Mouse (Mus musculus): ENCODE measurements around the gene Kcnj16. TPM values are rescaled to one million over a fixed set of nuclear protein-coding genes. Genes with fewer than 3 reads are reported as not detected.

Kcnj16 gene
- total RNA-seq, 2 experiments from 2014 or later, result 16.9 to 19.5 TPM

GRCm38 (mm10) chr11:111064751-111065527, 97.1 kb downstream of the Kcnj16 start:
- peak overlapping the region; percentile 94 for H3K27ac ChIP-seq

DNA sequence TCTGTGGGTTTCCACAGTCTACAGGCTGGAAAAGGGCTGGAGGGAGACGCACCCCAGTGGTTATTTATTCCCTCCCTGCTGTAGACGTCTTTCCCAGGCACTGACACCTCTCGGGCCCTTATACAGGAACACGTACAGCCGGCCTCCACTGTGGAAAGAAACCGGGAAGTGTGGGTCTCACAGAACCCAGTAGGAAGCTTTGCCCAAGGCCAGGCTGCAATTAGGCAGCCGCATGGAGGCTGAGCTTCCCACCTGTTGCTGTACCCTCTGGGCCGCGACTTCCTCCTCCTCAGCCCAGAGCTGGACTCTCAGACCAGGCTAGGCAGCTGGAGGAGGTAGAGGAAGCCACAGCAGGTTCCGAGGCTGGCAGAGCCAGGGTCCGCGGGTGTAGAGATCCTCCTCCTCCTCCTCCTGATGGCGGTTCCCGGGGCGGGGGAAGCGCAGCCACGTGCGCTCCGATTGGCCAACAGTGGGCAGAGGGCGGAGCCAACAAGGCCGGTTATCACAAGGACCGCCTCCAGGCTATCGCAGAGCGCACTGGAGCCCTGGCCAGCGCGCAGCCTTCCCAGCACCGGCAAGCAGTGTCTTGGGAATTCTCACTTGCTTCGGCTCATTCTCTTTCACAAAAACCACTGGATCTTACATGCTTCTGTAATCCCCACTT, 97.9 kb downstream of the Kcnj16 start, which contains the start of gene Kcnj2:
Kcnj2 (plus strand) TSS at position 530 of the 664 bp plus-strand sequence.
- DNase-seq (ENCODE audit: low spot score in 2 of 2), result peak; percentile 92
- peak; percentile 49 for TF ChIP-seq CTCF (conservative IDR thresholded peaks at IDR 0.05)
- Histone ChIP-seq H3K27ac (peak within 1 kb of the TSS; percentile 94), H3K4me3 (peak within 1 kb of the TSS; percentile 77)

More at GRCm38 (mm10) chr11:111064751-111065527, 97.1 kb downstream of the Kcnj16 start:
- peak; percentile 37 to 46 for DNase-seq (ENCODE audit: low spot score in 2 of 2)
- H3K4me3 ChIP-seq, result peak overlapping the region; percentile 77
- peak; percentile 87 for TF ChIP-seq CTCF (conservative IDR thresholded peaks at IDR 0.05)

DNA sequence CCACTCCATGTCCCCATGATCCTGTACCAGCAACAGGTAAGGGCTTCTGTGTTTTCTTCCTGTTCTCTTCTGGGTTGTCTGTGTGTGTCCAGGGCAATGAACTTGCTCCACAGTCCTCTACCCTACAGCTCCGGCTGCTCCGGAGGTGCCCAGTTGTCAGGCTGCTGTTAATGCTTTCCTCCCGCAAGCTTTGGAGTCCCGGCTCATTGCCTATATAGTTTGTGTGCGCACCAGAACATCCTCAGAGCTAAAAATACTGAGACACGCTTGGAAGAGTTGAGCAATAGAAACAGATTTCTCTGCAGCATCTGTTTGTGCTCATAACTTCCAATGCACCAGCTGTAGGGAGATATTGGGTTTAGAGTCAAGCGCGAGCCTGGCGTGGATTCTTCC, 98.5 kb downstream of the Kcnj16 start:
- Histone ChIP-seq H3K4me3 (peak overlapping the region; percentile 77), H3K27ac (peak overlapping the region; percentile 94)
- TF ChIP-seq CTCF (conservative IDR thresholded peaks at IDR 0.05), result no peak
- peak; percentile 33 to 50 for DNase-seq (ENCODE audit: low spot score in 2 of 2)

- DNase-seq (ENCODE audit: low spot score in 2 of 2), result no peak
- Histone ChIP-seq H3K27ac (peak overlapping the region; percentile 94; the same call in 1 of the 2 replicates), H3K4me3 (peak overlapping the region; percentile 77)
- TF ChIP-seq CTCF (conservative IDR thresholded peaks at IDR 0.05), result no peak
Measured at GRCm38 (mm10) chr11:111067787-111068186, 100.0 kb downstream of the Kcnj16 start.

DNA sequence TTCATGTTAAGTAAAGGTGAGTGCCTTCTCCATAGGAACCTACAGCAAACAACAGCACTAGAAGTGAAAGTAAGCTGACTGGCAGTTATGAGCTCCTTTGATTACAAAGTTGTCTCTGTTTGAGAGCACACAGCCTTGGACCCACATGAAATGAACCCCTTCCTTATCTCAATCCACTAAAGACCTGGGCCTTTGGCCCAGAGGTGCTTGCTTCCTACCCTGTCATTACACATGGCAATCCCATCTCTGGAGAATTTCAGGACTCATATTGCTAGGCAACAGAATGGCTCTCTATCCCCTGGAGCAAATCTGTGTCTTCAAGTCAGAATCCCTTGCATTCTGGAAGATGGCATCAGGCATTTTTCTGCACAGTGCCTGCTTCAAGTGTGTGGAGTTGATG, 102.6 kb downstream of the Kcnj16 start:
- Histone ChIP-seq H3K4me3 (no peak overlapping the region), H3K27ac (peak overlapping the region; percentile 10; the same call in 1 of the 2 replicates)
- no peak for TF ChIP-seq CTCF (conservative IDR thresholded peaks at IDR 0.05)
- no peak for DNase-seq (ENCODE audit: low spot score in 2 of 2)

GRCm38 (mm10) chr11:111074131-111074530, 106.3 kb downstream of the Kcnj16 start:
- H3K4me3 ChIP-seq, result peak overlapping the region; percentile 11; the same call in 1 of the 2 replicates
- no peak for DNase-seq (ENCODE audit: low spot score in 2 of 2)
- no peak for TF ChIP-seq CTCF (conservative IDR thresholded peaks at IDR 0.05)
- H3K27ac ChIP-seq, result no peak overlapping the region

Other genes with a start within 250 kb of the Kcnj16 start
- 10 to 100 TPM in 1 of 2 experiments, 1 to 10 TPM in 1; 9.6 to 10.2 TPM for gene Kcnj2, start 98.1 kb downstream of the Kcnj16 start, total RNA-seq (2021)

Data from layer of hippocampus, adult 2 months (tissue).